Mouse (Mus musculus) small intestine, adult 2 months (tissue): ENCODE data around the gene Adam33.

Source experiments
- CTCF ChIP-seq: fragments of 200-500 bp; IDR thresholded peaks from 2 replicates; pipeline ENCODE4 v1.5.1; 2012; ENCODE audit warnings: low read depth, mild to moderate bottlenecking, control low read depth, inconsistent platforms, low read length, moderate library complexity, mixed read lengths; ENCODE audit not compliant: insufficient replicate concordance, insufficient read length; ENCODE audit errors: extremely low read depth
- POLR2A ChIP-seq: fragments of 200-500 bp; IDR thresholded peaks from 2 replicates; pipeline ENCODE4 v1.6.1; 2012; ENCODE audit warnings: low read depth, mild to moderate bottlenecking, control low read depth, inconsistent platforms, low read length, moderate library complexity

- TF ChIP-seq CTCF: no peak
- no peak for TF ChIP-seq POLR2A
Measured at GRCm38 (mm10) chr2:131105989-131106388, 42.4 kb upstream of the Adam33 start.
